Mouse (Mus musculus) stomach, postnatal 0 days (tissue): Measurements from ENCODE around the gene Frem2. TPM values are rescaled to one million over a fixed set of nuclear protein-coding genes. Genes with fewer than 3 reads are reported as not detected.

ENCODE experiments used
- ATAC-seq: fragments of 200-750 bp; cut with Nextera tagmentation; 2 replicates; pipeline ENCODE4 v1.8.0; 2017; ENCODE audit not compliant: low FRiP score, low TSS enrichment
- DNase-seq: peaks from one replicate; pipeline ENCODE4 v3.0.0-alpha.2; 2016; ENCODE audit warnings: low spot score
- H3K27ac ChIP-seq: fragments of 300-500 bp; sonication (generic); replicated peaks from 2 replicates; pipeline ENCODE4 v1.5.1; 2014; ENCODE audit warnings: mild to moderate bottlenecking, control low read depth
- H3K27me3 ChIP-seq: fragments of 300-500 bp; sonication (generic); 2 replicates; pipeline ENCODE4 v1.6.1; 2014; ENCODE audit warnings: low read length; ENCODE audit not compliant: control insufficient read depth, insufficient read depth
- H3K36me3 ChIP-seq: fragments of 300-500 bp; sonication (generic); 2 replicates; pipeline ENCODE4 v1.6.1; 2014; ENCODE audit warnings: low read length, mixed read lengths; ENCODE audit not compliant: control insufficient read depth, insufficient read depth
- H3K4me1 ChIP-seq: fragments of 300-500 bp; sonication (generic); replicated peaks from 2 replicates; pipeline ENCODE4 v1.6.1; 2014; ENCODE audit warnings: antibody characterized with exemption; ENCODE audit not compliant: control insufficient read depth, insufficient read depth
- H3K4me2 ChIP-seq: fragments of 300-500 bp; sonication (generic); replicated peaks from 2 replicates; pipeline ENCODE4 v1.6.1; 2014; ENCODE audit warnings: low read depth, mild to moderate bottlenecking, control low read depth, moderate library complexity
- H3K4me3 ChIP-seq: fragments of 300-500 bp; sonication (generic); 2 replicates; pipeline ENCODE4 v1.5.1; 2014; ENCODE audit warnings: low read depth, low read length, control low read depth
- H3K9ac ChIP-seq: fragments of 300-500 bp; sonication (generic); 2 replicates; pipeline ENCODE4 v1.6.1; 2014; ENCODE audit warnings: mild to moderate bottlenecking, low read length, control low read depth, mixed read lengths
- H3K9me3 ChIP-seq: fragments of 300-500 bp; sonication (generic); 2 replicates; pipeline ENCODE4 v1.6.1; 2016; ENCODE audit warnings: low read length; ENCODE audit not compliant: control insufficient read depth
- CTCF ChIP-seq: IDR thresholded peaks from 2 replicates; pipeline ENCODE4 v1.5.1; 2016; ENCODE audit warnings: antibody characterized with exemption, low read depth, mild to moderate bottlenecking, moderate library complexity
- EP300 ChIP-seq: optimal IDR thresholded peaks from 2 replicates; pipeline ENCODE3; 2016; ENCODE audit warnings: antibody characterized with exemption
- WGBS: fragments of 180-500 bp; shearing (Covaris S2); extraction: QIAGEN DNeasy Blood & Tissue Kit; methylation state at CpG from one replicate; pipeline ENCODE4 v1.1.7; 2014; 5-methylcytosine and 5-hydroxymethylcytosine counted together
- polyA plus RNA-seq: library from polyadenylated mRNA; unstranded; fragments of >200 nt; fragmentation: Nextera tagmentation; extraction: Ambion mirVana; gene quantifications from 2 replicates; pipeline ENCODE4 v1.2.1, GENCODE M21; 2015

Gene Frem2
- polyA plus RNA-seq, 1 experiment from 2014 or later: 7.0 TPM

- peak; percentile 49 for ATAC-seq
- no peak overlapping the region for H3K9ac ChIP-seq
These were observed 178.6 kb downstream of the Frem2 start for GRCm38 (mm10) chr3:53478419-53479046.

GRCm38 (mm10) chr3:53477468-53477867 is 179.7 kb downstream of the Frem2 start:
- Histone ChIP-seq H3K9me3 (no peaks in the 10 kb centered on the region), H3K27ac (no peak overlapping the region), H3K4me2 (no peak overlapping the region), H3K4me3 (no peak overlapping the region), H3K36me3 (peaks cover 41% of the 10 kb centered on the region), H3K27me3 (no peaks in the 10 kb centered on the region), H3K4me1 (no peaks in the 10 kb centered on the region), H3K9ac (no peak overlapping the region)
- ATAC-seq: no peak
- 78% methylated on average over 16 of the region's 17 CpGs for WGBS
- TF ChIP-seq CTCF (no peak), EP300 (no peak)
- DNase-seq: no peak

More at GRCm38 (mm10) chr3:53478419-53479046, 178.6 kb downstream of the Frem2 start:
- H3K27me3 ChIP-seq: no peaks in the 10 kb centered on the region
- H3K9me3 ChIP-seq: no peaks in the 10 kb centered on the region
- DNase-seq: no peak
- peaks cover 35% of the 10 kb centered on the region for H3K36me3 ChIP-seq
- no peaks in the 10 kb centered on the region for H3K4me1 ChIP-seq
- TF ChIP-seq EP300 (no peak), CTCF (no peak)
- H3K4me3 ChIP-seq: no peak overlapping the region
- no peak overlapping the region for H3K27ac ChIP-seq
- H3K4me2 ChIP-seq: no peak overlapping the region
- 92% methylated on average over 30 of the region's 30 CpGs for WGBS

- TF ChIP-seq CTCF: peak; percentile 86
- TF ChIP-seq EP300: no peak
- ATAC-seq: peak; percentile 53; the same call in 1 of the 2 replicates
- peaks cover 45% of the 10 kb centered on the region for H3K36me3 ChIP-seq
These were observed 181.3 kb downstream of the Frem2 start for GRCm38 (mm10) chr3:53475889-53476288.

GRCm38 (mm10) chr3:53474179-53474578 is 183.0 kb downstream of the Frem2 start:
- Histone ChIP-seq H3K9me3 (no peaks in the 10 kb centered on the region), H3K27me3 (no peaks in the 10 kb centered on the region), H3K9ac (no peak overlapping the region), H3K4me1 (no peaks in the 10 kb centered on the region), H3K4me3 (no peak overlapping the region), H3K4me2 (no peak overlapping the region), H3K36me3 (peaks cover 43% of the 10 kb centered on the region), H3K27ac (no peak overlapping the region)
- DNase-seq: no peak
- WGBS: 68% methylated on average over 4 of the region's 4 CpGs
- ATAC-seq: no peak
- no peak for TF ChIP-seq CTCF
- TF ChIP-seq EP300: no peak

More at GRCm38 (mm10) chr3:53475889-53476288, 181.3 kb downstream of the Frem2 start:
- DNase-seq: peak; percentile 74
- 44% methylated on average over 6 of the region's 6 CpGs for WGBS
- no peak overlapping the region for H3K4me2 ChIP-seq
- no peaks in the 10 kb centered on the region for H3K4me1 ChIP-seq
- no peak overlapping the region for H3K27ac ChIP-seq
- H3K9ac ChIP-seq: no peak overlapping the region
- no peaks in the 10 kb centered on the region for H3K27me3 ChIP-seq
- H3K9me3 ChIP-seq: no peaks in the 10 kb centered on the region
- H3K4me3 ChIP-seq: no peak overlapping the region

GRCm38 (mm10) chr3:53472061-53472460 is 185.1 kb downstream of the Frem2 start:
- H3K36me3 ChIP-seq: peaks cover 31% of the 10 kb centered on the region
- H3K9ac ChIP-seq: no peak overlapping the region
- 96% methylated on average over 5 of the region's 5 CpGs for WGBS

GRCm38 (mm10) chr3:53469650-53470049 is 187.5 kb downstream of the Frem2 start:
- Histone ChIP-seq H3K4me3 (no peak overlapping the region), H3K4me2 (no peak overlapping the region), H3K27me3 (no peaks in the 10 kb centered on the region), H3K36me3 (peaks cover 27% of the 10 kb centered on the region), H3K9ac (no peak overlapping the region), H3K4me1 (no peaks in the 10 kb centered on the region), H3K9me3 (no peaks in the 10 kb centered on the region), H3K27ac (no peak overlapping the region)
- no peak for DNase-seq
- no peak for TF ChIP-seq CTCF
- TF ChIP-seq EP300: no peak
- no peak for ATAC-seq
- 88% methylated on average over 5 of the region's 5 CpGs for WGBS

More at GRCm38 (mm10) chr3:53472061-53472460, 185.1 kb downstream of the Frem2 start:
- no peaks in the 10 kb centered on the region for H3K4me1 ChIP-seq
- H3K9me3 ChIP-seq: no peaks in the 10 kb centered on the region
- no peak overlapping the region for H3K4me2 ChIP-seq
- no peaks in the 10 kb centered on the region for H3K27me3 ChIP-seq
- TF ChIP-seq CTCF: no peak
- no peak for TF ChIP-seq EP300
- no peak for DNase-seq
- ATAC-seq: no peak
- no peak overlapping the region for H3K27ac ChIP-seq
- no peak overlapping the region for H3K4me3 ChIP-seq
